Mouse (Mus musculus) myocyte (in vitro differentiated cells): ENCODE measurements around the gene G0s2.

Experiments
- CEBPB ChIP-seq: IDR thresholded peaks from 2 replicates; pipeline ENCODE4 v1.6.1; 2011; ENCODE audit warnings: mild to moderate bottlenecking, moderate library complexity; ENCODE audit not compliant: poor library complexity, insufficient read depth, severe bottlenecking
- E2F4 ChIP-seq: IDR thresholded peaks from one replicate; pipeline ENCODE4 v1.6.1; 2011; ENCODE audit warnings: mild to moderate bottlenecking, control low read depth, moderate library complexity; ENCODE audit not compliant: insufficient read depth
- MAX ChIP-seq: IDR thresholded peaks from one replicate; pipeline ENCODE4 v1.6.1; 2011; ENCODE audit warnings: low read depth, mild to moderate bottlenecking, control low read depth
- MYOD1 ChIP-seq, 3 experiments: IDR thresholded peaks; one replicate each; pipeline ENCODE4 v1.6.1; 2011; ENCODE audit warnings: control low read depth in 2 of 3, low read depth in 2 of 3, mild to moderate bottlenecking in 2 of 3, moderate library complexity in 1 of 3; ENCODE audit not compliant: insufficient read length in 2 of 3, control insufficient read depth in 1 of 3
- MYOG ChIP-seq, 3 experiments: IDR thresholded peaks; one replicate each; pipeline ENCODE4 v1.6.1; 2011; ENCODE audit warnings: control low read depth in 2 of 3, low read depth in 2 of 3, mild to moderate bottlenecking in 2 of 3; ENCODE audit not compliant: insufficient read length in 2 of 3, control insufficient read depth in 1 of 3, insufficient read depth in 1 of 3
- POLR2A ChIP-seq: IDR thresholded peaks from one replicate; pipeline ENCODE4 v1.6.1; 2011; ENCODE audit warnings: low read depth, mild to moderate bottlenecking, control low read depth, moderate library complexity; ENCODE audit not compliant: insufficient read length
- POLR2AphosphoS2 ChIP-seq: IDR thresholded peaks from one replicate; pipeline ENCODE4 v1.6.1; 2011; ENCODE audit warnings: low read depth, control low read depth; ENCODE audit not compliant: insufficient read length
- REST ChIP-seq: IDR thresholded peaks from one replicate; pipeline ENCODE4 v1.6.1; 2011; ENCODE audit warnings: mild to moderate bottlenecking, control low read depth, moderate library complexity; ENCODE audit not compliant: insufficient read depth, insufficient read length
- TCF12 ChIP-seq: IDR thresholded peaks from one replicate; pipeline ENCODE4 v1.6.1; 2011; ENCODE audit warnings: mild to moderate bottlenecking, control low read depth; ENCODE audit not compliant: poor library complexity, insufficient read depth, severe bottlenecking
- TCF3 ChIP-seq: IDR thresholded peaks from one replicate; pipeline ENCODE4 v1.6.1; 2011; ENCODE audit warnings: low read depth, control low read depth; ENCODE audit not compliant: insufficient read length
- USF1 ChIP-seq: IDR thresholded peaks from one replicate; pipeline ENCODE4 v1.6.1; 2011; ENCODE audit warnings: low read depth, mild to moderate bottlenecking, control low read depth, moderate library complexity

GRCm38 (mm10) chr1:193230935-193231334 is 42.1 kb downstream of the G0s2 start:
- TF ChIP-seq E2F4 (no peak), POLR2A (no peak), MYOD1 (IDR thresholded peaks at IDR 0.05; ENCODE audit: control insufficient read depth in 1 of 3, insufficient read length in 2 of 3, low read depth in 2 of 3) (no peak), MAX (no peak), TCF3 (no peak), POLR2AphosphoS2 (no peak), TCF12 (no peak), USF1 (no peak), MYOG (IDR thresholded peaks at IDR 0.05; ENCODE audit: control insufficient read depth in 1 of 3, insufficient read depth in 1 of 3, insufficient read length in 2 of 3, low read depth in 2 of 3) (no peak), CEBPB (no peak), REST (no peak)
